Mouse (Mus musculus): ENCODE results near the gene Macrod2.

DNA sequence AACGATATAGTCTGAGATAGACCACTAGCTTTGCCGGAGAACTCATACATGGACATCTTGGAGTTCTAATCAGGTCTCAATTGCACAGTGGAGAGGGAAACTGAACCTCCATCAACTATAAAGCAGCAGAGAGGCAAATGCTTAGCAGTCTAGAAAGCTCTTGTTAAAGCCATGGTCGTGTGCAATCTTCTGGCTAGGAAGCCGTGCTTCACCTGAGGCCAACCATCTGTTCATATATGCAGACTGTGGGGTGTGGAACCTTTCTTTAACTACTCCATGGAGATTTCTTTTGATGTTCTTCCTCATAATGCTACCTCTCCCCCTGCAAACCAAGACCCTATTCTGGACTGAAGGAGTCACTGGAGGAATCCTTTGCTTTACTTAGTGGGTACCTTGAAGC lies 1421.2 kb downstream of the Macrod2 start:
- TF ChIP-seq POLR2A (IDR thresholded peaks at IDR 0.05; ENCODE audit: control insufficient read depth, low read depth, low read length) (no peak), CTCF (IDR thresholded peaks at IDR 0.05; ENCODE audit: control insufficient read depth, insufficient read depth, insufficient replicate concordance, low read depth, low read length) (no peak)

Data from testis, adult 2 months (tissue).